Mouse (Mus musculus): ENCODE data around the gene Rbck1.
A peak's percentile ranks its signal among the peaks of the same experiment; 100 is the strongest.
"Not testable (repeated sequence)": the region's sequence is repeated elsewhere in the genome, so short reads cannot be mapped to it uniquely, and the experiment has no call there.

Gene Rbck1

GRCm38 (mm10) chr2:152294541-152294940 lies 37.9 kb downstream of the Rbck1 start:
- no peak for DNase-seq (ENCODE audit: low spot score)

GRCm38 (mm10) chr2:152293727-152294475 lies 38.6 kb downstream of the Rbck1 start, which contains the start of gene Tbc1d20:
Gene Tbc1d20 (plus strand): TSS chr2:152293828.
- peak; percentile 92 for DNase-seq (ENCODE audit: low spot score)

- no peak for DNase-seq (ENCODE audit: low spot score)
Observed at GRCm38 (mm10) chr2:152293179-152293726, 39.2 kb downstream of the Rbck1 start.

DNA sequence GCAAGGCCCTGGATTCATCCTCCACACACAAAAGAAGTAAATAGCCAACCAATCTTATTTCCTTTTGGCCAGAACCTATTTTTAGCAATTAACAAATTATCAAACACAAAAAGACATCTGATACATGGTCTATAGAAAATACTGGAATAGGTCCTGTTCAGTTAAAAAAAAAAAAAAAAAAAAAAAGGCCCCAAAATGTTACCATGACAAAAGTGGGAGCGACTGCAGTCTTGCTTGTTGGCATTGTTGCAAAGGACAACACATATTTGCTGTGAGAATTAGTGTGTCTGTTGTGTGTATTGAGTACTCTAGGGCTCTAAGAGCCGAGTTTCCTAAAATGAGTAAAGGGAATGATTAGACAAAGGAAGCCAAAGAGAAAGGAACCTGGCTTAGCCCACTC lies 40.0 kb downstream of the Rbck1 start:
- no peak for DNase-seq (ENCODE audit: low spot score)

- DNase-seq (ENCODE audit: low spot score), result not testable (repeated sequence)
Observed at GRCm38 (mm10) chr2:152289623-152290022, 42.8 kb downstream of the Rbck1 start.

GRCm38 (mm10) chr2:152288046-152288445 lies 44.4 kb downstream of the Rbck1 start:
- no peak for DNase-seq (ENCODE audit: low spot score)

GRCm38 (mm10) chr2:152287560-152287959 lies 44.9 kb downstream of the Rbck1 start:
- no peak for DNase-seq (ENCODE audit: low spot score)

DNA sequence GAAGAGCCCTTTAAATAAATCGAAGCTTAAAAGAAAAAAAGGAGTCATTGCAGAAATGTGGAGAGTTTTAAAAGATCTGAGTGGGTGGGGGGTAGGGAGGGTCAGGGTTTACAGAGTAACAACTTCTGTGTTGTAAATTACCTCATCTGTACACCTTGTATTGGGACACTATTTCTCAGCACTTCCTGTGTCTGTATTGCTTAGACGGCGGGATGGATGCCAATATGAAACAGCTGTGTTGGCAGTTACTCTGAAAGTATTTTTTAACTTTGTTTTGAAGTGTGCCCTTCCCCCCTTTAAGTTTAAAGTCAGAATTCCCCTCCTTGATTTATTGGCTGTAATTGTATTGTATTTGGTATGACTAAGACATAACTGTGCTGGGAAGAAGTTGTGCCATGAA lies 51.0 kb downstream of the Rbck1 start:
- DNase-seq (ENCODE audit: low spot score), result no peak

- DNase-seq (ENCODE audit: low spot score), result no peak
Observed at GRCm38 (mm10) chr2:152273639-152274038, 58.8 kb downstream of the Rbck1 start.

All from ovary, postnatal 36 days (tissue).